Mouse (Mus musculus) kidney, postnatal 25 days (tissue): ENCODE measurements around the gene Pkn2.

Experiments used
- DNase-seq, 2 experiments: peaks; one replicate each; pipeline ENCODE4 v3.0.0; 2021; ENCODE audit warnings: mixed read lengths in 2 of 2

The Pkn2 gene

DNA sequence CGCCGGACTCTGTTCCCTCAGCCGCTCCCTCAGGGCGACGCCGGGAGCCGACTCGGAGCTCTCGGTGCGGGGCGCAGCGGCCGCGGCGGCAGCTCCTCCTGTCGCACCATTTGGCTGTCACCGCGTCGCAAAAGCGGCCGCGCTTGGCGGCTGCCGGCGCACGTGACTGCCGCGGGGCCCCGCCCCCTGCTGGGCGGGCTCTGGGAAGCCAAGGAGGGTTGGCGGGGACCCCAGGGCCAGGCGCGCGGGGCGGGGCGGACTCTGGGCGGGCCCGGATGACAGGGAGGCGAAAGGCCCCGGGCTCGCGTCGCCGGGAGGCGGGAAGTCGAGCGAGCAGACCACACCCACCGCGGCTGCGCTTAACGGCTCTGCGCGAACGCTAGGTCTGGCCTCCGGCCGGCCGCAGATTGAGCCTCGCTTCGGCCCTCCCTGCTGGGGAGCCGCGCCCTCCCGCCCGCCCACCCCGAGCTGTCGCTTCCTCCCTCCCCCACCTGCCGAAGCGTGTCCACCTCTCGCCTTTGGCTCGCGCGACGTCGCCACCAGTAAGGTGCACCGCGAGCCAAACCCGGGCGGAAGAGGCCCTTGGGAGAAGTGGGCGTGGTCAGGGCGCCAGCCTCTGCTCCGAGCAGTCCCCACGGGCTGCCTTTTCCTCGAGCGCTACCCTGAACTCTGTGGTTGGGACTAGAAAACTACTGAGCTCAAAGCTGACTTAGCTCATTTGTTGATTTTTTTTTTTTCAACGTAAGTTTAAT, at the start of gene Pkn2:
Gene Pkn2 (minus strand): TSS at position 133 of the 752 bp plus-strand sequence.
- peak; percentile 99 to 100 for DNase-seq

DNA sequence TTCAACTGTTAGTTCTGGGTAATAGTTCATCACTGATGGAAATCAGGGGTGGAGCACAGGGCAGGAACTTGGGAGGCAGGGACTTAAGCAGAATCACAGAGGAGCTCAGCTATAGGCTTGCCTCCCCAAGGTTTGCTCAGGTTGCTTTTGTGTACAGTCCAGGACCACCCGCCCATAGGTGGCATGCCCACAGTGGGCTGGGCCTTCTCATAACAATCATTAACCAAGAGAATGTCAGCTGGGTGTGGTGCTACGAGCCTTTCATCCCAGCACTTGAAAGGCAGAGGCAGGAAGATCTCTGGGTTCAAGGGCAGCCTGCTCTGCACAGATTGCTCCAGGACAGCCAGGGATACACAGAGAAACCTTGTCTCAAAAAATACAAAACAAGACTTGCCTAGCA, 48.1 kb upstream of the Pkn2 start:
- no peak for DNase-seq

DNA sequence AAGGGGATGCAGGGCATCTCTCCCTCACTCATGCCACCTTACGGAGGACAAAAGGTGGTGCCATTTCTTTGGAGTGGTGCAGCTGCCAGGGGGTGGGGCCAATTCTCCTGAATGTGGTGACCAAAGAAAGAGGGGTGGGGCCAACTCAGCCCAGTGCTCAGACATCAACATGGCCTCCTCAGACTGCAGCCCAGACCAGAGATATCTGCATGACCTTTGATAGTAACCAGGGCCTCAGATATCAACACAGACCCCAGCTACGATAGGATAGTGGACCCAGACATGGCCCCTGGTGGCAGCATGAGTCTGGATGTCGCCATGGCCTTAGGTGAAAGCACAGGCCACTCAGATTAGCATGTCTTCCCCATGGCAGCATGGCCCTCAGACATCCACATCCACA, 45.5 kb upstream of the Pkn2 start:
- DNase-seq, result no peak

DNA sequence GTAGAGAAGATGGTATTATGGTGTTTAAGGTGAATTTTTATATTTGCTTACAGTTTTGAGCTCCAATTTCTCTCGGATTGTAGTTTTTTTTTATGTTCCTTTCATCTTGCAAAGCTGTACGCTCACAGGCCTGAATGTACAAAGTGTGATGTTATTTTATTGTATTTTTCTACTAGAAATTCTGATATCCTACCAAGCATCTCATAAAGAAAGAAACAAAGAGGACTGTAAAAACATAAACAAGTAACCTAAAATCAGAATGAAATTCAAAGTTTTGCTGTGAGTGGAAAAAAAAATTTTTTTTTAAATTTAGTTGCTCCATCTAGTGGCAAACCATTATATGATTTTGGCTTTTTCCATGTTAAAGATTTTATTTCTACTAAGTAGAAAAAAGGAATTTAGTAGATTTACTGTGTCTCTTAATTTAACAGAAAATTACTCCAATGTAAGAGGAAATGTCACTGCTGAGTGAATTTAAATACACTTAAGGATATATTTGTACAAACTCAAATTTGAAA, 43.1 kb upstream of the Pkn2 start:
- no peak for DNase-seq

DNA sequence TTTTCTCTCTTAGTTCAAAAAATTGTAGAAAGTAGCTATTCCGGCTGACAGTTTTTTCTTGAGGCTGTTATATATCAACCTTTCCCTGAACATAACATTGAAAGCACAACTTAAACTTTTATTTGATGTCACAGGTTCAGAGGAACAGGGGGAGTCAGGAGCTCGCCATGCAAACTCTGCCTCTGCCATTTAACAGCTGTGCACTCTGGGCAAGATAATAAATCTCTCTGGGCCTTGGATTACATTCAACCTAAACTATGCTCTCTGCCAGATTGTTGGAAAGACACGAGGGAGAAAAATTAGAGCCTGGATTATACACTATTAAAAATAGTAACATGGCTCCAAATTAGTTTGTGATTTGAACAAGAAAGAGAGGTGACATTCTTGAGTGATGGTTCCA, 37.3 kb upstream of the Pkn2 start:
- no peak for DNase-seq

DNA sequence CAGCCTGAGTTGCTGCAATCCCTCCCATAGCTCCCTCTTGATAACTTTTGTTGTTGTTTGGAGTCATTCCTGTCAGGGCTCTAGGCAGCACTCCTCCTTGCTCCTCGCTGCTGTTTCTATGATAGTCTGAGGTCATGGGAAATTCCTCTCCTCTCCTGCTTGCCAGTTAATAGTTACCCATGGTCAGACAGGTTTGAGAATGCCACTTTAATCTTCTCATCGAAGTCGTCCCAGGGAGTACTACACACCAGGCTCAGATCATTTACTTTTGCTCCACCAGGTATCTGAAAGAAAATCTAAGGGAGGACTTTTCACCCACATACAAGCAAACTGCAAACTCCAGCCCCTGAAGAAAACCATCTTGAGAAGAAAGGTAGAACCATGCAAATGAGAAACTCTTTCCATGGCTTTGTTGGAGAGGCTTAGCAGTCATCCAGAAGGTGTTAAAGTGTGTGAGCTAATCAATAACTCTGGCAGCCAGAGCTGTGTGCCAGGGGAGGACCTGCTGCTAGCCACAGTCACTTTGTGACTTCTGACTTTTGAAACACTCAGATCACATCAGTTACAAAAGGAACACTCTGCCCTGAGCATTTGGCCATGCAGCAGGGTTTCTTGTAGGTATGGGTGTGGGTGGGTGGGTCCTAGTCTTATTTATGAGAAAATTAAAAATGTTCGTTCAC, 36.1 kb upstream of the Pkn2 start:
- DNase-seq, result peak; percentile 46 to 81

DNA sequence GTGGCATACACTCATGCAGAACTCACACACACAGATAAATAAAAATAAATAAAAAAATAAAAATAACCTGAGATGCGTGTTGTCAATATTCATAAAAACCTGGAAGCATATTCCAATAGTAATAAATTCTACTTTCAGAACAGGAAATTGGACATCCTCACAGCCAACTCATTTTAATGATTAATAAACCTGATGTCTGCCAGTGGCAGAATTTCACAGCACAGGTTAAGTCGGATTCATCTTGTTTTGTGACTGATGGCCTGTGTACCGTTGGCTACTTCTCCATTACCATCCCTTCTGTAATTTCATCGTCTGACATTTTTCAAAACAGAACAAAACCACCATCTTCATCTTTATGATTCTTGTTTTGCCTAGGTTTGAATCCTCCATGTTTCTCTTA, 35.4 kb upstream of the Pkn2 start:
- DNase-seq, result no peak

DNA sequence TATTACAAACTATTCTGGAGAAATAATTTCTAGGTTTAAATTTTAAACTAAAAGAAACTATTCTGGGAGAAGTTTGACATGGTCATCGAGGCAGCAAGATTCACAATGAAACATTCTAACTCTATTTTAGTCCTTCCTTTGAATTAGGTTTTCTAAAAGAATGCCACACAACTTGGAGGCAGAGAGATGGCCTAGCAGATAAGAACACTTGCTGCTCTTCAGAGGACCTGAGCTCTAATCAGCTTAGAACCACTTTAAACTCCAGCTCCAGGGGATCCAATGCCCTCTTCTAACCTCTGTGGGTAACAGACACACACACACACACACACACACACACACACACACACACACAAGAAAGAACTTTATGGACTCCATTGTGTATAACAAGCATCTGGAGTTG, 31.5 kb upstream of the Pkn2 start:
- no peak for DNase-seq

DNA sequence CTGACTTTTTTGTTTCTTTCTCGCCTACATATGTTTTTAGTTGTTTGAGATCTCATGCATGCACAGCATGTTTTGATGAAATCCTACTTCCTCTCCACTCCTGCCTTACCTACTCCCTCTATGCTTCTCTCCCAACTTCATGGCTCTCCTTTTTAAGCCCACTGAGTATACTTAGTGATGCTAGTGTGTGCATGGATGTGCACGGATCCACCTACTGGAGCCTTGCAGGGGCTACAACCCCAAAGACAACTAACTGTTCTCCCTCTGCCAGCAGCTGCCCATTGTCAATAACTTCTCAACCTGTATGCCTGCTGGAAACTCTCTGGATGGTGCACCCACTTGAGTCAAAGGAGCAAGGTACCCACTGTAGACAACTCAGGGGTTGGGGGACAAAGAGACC, 17.9 kb upstream of the Pkn2 start:
- DNase-seq, result no peak

DNA sequence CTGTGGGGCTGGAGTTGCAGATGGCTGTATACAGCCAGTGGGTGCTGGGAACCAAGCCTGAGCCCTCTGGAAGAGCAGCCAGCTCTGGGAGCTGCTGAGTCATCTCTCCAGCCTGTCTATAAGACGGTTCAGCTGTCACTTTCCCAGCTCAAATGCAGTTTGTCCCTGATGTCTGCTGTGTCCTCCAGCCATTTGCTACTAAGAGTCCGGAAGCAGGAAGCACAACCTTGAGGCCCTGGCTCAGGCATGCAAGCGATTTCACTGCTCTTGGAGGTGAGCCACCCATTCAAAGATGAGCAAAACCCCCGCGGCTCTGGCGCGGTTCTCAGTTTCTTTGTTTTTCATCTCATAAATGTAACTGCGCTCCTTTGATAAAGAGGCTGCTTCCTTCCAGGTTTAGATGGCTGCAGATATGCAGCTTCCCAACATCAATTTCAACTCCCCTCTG, 17.2 kb upstream of the Pkn2 start:
- peak; percentile 11 to 42 for DNase-seq

DNA sequence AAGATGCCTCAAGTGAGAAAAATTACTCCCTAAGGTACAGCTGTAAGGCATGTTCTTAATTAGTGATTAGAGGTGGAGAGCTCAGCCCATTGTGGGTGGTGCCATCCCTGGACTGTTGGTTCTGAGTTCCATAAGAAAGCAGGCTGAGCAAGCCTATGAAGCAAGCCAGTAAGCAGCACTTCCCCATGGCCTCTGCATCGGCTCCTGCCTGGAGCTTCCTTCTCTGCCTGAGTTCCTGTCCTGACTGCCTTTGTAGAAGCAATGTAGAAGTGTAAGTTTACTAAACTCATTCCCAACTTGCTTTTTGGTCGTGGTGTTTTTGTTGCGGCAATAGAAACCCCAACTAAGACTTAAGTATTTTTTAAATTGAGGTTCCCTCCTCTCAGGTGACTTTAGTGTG, 8.6 kb upstream of the Pkn2 start:
- no peak for DNase-seq

DNA sequence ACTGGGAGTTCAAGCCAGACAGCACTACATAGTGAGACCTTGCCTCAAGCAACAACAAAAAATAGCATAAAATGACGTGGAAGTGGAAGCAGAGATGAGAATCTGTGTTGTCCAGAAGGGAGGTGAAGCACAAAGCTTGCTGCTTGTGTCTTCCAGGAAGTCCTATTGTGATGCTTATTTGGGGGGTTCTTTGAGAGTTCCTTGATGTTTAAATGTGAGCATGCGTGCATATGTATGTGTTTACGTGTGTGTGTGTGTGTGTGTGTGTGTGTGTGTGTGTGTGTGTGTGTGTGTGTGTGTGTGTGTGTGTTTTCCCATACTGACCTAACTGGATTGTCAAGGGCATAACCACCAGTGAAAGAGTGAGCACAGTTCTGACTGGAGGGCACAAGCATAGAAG, 5.2 kb upstream of the Pkn2 start:
- DNase-seq, result no peak

DNA sequence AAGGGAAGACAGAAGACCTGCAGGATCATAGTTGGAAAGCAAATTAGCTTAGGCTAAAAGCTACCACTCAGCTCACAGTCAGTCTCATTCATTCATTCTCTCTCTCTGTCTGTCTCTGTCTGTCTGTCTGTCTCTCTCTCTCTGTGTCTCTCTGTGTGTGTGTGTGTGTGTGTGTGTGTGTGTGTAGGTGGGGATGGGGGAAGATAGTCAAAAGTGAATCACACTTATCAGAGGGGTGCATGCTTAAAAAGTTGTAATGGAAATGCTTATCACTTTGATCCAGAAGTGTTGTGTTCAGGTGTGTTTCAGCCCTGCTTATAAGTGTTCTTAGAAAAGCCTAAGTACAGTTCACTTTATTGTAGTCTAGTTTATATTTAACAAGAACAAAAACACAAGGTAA, 2.8 kb upstream of the Pkn2 start:
- no peak for DNase-seq

DNA sequence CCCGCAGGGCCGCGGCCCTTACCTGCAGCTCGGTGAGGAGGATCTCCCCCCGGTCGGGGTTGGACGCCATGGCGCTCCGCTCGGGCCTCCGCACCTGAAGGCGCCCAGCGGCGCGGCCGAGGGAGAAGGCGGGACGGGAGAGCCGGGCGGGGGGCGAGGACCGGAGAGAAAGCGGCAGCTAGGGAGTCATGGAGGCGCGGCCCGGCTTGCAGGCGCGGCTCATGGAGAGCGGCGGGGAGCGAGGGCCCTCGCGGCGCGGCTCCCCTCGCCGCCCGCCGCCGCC, 274 bp downstream of the Pkn2 start:
- DNase-seq, result no peak

DNA sequence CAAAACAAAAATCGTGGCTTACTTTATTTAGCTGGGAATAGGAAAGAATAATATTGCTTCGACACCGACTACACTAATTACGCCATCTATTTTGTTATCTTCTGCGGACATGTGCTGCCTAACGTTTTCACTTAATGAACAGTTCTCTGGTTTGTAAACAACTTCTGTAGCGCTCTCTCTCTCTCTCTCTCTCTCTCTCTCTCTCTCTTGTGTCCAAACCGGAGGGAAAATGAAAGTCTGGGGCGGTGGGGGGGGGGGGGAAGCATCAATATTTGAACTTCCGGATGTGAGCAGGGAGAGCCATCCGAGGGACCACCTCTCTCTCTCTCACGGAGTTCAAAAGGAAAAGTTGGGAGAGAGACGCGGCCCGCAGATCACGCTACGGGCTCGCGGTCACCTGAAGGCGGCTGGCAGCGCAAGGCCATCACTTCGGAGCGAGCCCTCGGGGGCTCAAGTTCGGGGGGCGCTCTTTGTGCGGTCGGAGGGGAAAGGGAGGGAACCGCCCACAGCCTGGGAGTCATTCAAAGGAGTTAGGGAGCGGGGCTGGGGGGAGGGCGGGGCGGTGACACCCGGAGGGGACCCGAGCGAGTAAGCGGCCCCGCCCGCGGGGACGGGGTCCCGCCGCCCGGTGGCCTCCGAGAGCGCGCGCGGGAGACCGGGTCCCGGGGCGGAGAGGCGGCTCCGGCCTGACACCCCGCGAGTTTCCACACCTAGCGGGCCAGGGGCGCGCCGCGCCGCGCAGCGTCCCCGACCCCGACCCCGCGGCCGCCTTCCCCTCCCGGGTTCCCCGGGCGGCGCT, 815 bp downstream of the Pkn2 start:
- peak; percentile 18 to 65 for DNase-seq

DNA sequence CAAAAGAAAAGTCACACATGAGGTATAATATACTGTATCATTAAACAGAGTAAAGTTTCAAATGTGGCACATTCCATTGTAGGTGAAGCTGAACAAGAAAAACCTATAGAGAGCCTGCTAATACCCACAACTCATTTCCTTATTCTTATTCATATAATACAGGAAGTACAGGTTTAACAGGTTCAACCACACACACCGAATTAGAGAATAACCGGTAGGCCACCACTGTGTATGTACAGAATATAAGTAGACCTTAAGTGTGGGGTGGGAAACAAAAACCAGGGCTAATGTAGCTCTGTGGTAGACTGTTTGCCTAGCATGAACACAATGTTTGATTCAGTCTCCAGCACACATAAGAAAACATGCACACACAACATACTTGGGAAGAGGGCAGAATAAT, 18.6 kb downstream of the Pkn2 start:
- DNase-seq, result no peak

DNA sequence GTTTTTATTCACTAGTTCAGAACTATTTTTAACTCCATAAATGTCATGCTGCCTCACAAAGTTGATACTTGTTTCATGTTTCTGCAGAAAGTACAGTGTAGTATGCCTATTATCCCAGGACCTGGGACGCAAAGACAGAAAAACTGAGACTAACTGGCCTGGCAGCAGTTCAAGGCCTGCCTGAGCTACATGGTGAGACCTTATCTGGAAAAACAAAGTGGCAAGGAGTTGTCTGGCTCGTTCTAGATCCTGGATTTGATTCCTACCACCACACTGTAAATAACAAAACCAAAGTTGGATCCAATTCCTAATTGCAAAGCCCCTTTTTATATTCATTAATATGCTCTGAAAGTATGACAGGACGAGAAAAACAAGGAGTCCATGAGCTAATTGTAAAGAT, 25.0 kb downstream of the Pkn2 start:
- DNase-seq, result peak; percentile 10 to 34

DNA sequence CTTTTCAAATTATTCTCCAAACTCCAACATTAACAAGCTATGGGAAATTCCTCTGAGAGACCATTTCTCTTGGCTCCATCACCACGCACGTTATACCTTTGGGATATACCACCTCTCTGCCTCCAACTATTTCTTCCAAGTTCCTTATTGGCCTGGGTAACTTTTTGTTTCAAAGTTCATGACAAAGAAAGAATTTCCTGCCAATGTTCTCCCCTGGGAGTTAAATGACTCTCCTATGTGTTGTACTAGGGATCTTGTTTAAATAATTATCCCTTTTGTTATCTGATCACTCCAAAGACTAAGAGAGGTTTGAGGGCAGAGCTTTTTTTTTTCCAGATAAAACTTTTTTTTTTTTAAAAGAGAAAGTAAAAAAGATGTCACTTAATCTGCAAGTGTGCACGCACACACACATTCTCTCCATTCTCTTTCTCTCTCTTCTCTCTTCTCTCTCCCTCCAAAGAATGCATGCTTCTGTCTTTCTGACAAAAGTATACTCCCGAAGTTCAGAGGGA, 25.8 kb downstream of the Pkn2 start:
- DNase-seq, result no peak

DNA sequence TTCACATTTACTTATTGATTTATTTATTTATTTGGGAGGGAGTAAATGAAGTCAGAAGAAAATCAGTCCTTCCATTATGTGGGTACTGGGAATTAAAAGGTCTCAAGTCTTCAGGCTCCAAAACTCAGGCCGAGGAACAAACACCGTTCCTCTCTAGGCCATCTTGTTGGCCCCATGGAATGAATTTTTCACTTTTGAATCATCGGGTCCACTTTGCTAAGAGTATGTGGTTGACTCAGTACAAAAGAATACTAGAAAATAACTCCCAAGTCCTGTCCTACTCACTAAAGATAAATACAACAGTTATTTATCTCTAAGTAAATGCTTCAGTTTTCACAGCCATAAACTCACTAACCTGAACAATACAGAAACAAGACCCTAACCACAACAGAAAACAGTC, 28.9 kb downstream of the Pkn2 start:
- DNase-seq, result no peak

DNA sequence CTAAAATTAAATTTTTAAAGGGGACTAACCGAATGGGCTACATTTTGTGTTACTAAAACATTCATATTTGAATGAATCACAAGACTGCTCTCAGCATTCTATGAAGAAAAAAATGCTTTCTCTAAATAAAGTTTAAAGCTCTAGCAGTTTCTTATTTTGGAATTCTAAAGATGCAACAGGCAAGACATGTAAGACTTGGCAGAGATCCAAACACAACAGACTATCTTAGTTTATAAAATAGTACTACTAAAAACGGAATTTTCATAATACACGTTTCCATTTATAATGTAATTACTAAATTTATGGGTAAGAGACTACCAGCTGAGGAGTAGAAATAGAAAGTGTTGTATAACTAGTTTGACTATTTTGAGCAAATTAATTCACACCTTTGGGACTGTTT, 30.2 kb downstream of the Pkn2 start:
- DNase-seq, result no peak

DNA sequence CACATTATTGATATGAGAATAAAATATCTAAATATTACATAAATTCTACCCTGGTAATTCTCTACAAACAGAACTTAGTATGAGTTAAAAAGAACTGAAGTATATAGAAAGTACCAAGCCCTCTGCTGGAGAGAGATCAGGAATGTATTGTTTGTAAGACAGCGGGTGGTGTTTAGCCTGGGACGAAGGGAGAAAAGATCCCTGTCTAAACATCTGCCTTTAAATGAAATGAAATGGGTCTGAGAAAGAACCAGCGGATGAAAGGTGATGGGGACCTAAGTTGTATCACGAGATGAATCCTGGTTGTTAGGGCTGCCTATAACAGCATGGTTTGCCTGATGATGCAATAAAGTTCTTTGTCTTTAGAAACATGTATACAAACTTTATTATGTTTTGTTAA, 41.8 kb downstream of the Pkn2 start:
- DNase-seq, result no peak

DNA sequence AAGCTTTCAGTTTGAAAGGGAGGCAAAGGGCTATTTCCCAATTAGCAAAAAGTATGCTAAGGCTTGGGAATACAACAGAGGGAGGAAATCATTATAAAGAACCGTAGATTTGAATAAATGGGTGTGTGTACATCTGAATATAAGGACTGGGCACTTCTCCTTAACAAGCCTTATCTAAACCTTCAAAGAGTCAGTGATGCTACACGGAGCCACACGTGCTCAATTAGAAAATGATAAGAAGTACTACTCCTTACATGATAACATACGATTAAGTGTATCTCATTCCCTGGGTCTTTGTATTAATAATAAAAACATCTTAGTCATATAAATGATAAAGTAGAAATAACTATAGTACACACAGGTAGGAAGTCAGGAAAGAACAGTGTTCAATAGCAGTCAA, 47.0 kb downstream of the Pkn2 start:
- no peak for DNase-seq

DNA sequence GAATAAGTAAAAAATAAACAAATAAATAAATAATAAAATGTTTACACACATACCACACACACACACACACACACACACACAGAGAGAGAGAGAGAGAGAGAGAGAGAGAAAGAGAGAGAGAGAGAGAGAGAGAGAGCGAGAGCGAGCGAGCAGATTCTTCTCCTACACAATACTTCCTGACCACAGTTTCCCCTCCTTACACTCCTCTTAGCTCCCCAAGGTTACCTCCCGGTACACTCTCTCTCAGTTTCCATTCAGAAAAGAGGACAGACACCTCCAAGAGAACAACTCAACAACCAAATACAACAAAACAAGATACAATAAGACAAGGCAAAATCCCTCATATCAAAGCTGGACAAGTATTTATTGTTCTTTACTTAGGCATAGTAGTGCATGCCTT, 47.8 kb downstream of the Pkn2 start:
- no peak for DNase-seq

DNA sequence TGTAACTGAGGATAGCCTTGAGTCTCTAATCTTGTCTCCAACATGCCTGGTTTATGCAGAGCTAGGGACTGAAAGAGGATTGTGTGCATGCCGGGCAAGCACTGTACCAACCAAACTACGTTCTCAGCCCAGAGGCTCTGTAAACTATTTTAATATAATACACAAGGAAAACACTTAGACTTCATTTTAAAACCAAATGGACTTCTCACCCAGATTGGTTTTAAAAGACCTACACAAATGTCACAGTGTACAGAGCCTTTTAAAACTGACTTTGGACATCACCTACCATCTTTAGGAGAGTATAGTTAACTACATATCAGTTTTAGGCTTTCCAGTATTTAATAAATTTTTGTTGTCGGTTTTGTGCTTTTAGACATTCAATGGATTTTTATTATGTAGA, 48.9 kb downstream of the Pkn2 start:
- no peak for DNase-seq
